8 mouse cellular contexts compared by ENCODE assay signal in genomic region chr16:15084753-15085728, GRCm38 (mm10).
DNase-seq lines count a peak whose midpoint lies in the region; ATAC-seq and TF ChIP-seq lines count a peak whose summit lies in the region.

No protein-coding gene starts in this region.

- DNase-seq in ES-E14 (ENCODE audit: low read depth, low spot score), result no peak
- DNase-seq in adrenal gland, postnatal 25 days, result peak; percentile 57
- DNase-seq in gastrocnemius, adult 18-20 months (ENCODE audit: low spot score), result peak; percentile 19
- DNase-seq in hindbrain, embryonic 14.5 days (ENCODE audit: low spot score), result peak; percentile 29
- peak; percentile 9 for DNase-seq in liver
- no peak for DNase-seq in MN1 (ENCODE audit: low spot score)
- no peak for DNase-seq in left cerebral cortex, postnatal 14 days (ENCODE audit: low spot score in 2 of 2)

- ATAC-seq in hindbrain, embryonic 14.5 days (ENCODE audit: low FRiP score), result peak; percentile 87
- peak; percentile 95 for ATAC-seq in neural tube, embryonic 12.5 days (ENCODE audit: low FRiP score, low read depth)

- intact Hi-C loops in left cerebral cortex, postnatal 14 days (cut with DNase I), result no loop called here

- H3K9ac ChIP-seq in ES-E14 (ENCODE audit: insufficient read depth, low read depth, low read length, poor library complexity, severe bottlenecking), result peak overlapping the region; percentile 74; the same call in 1 of the 2 replicates
- peak overlapping the region; percentile 65 for H3K9ac ChIP-seq in hindbrain, embryonic 14.5 days
- H3K9ac ChIP-seq in neural tube, embryonic 12.5 days, result peak overlapping the region; percentile 51; the same call in 1 of the 2 replicates

- H3K27ac ChIP-seq in ES-E14 (ENCODE audit: insufficient read depth, low read depth, low read length, poor library complexity, severe bottlenecking), result no peak overlapping the region
- H3K27ac ChIP-seq in hindbrain, embryonic 14.5 days, result no peak overlapping the region
- no peak overlapping the region for H3K27ac ChIP-seq in neural tube, embryonic 12.5 days

- no peaks in the 10 kb centered on the region for H3K36me3 ChIP-seq in ES-E14 (ENCODE audit: control insufficient read depth, insufficient read depth, low read length, poor library complexity, severe bottlenecking)
- no peaks in the 10 kb centered on the region for H3K36me3 ChIP-seq in hindbrain, embryonic 14.5 days (replicated peaks; ENCODE audit: control insufficient read depth, insufficient read depth)
- H3K36me3 ChIP-seq in neural tube, embryonic 12.5 days, result no peaks in the 10 kb centered on the region

- no peaks in the 10 kb centered on the region for H3K4me1 ChIP-seq in ES-E14 (ENCODE audit: control insufficient read depth in 2 of 2, insufficient read depth in 2 of 2, low read length in 2 of 2, poor library complexity in 1 of 2)
- peaks cover 12% of the 10 kb centered on the region; the same call in 1 of the 2 replicates for H3K4me1 ChIP-seq in hindbrain, embryonic 14.5 days (replicated peaks; ENCODE audit: control insufficient read depth, insufficient read depth, low read length)
- H3K4me1 ChIP-seq in neural tube, embryonic 12.5 days, result 0 out of 2 replicates have a peak, but pooled peaks cover 7% of the 10 kb centered on the region

- H3K27me3 ChIP-seq in hindbrain, embryonic 14.5 days (ENCODE audit: control insufficient read depth, insufficient read depth, low read length), result peaks cover 11% of the 10 kb centered on the region
- H3K27me3 ChIP-seq in neural tube, embryonic 12.5 days (replicated peaks), result peaks cover 4% of the 10 kb centered on the region; the same call in 1 of the 2 replicates

- peak overlapping the region; percentile 98 for H3K4me2 ChIP-seq in hindbrain, embryonic 14.5 days (replicated peaks)
- peak overlapping the region; percentile 89 for H3K4me2 ChIP-seq in neural tube, embryonic 12.5 days (replicated peaks)

- peak overlapping the region; percentile 45 to 73 for H3K4me3 ChIP-seq in ES-E14 (ENCODE audit: insufficient read depth in 1 of 2, low read depth in 1 of 2, low read length in 2 of 2, poor library complexity in 1 of 2, severe bottlenecking in 1 of 2)
- H3K4me3 ChIP-seq in hindbrain, embryonic 14.5 days (replicated peaks; ENCODE audit: low read length), result peak overlapping the region; percentile 52
- peak overlapping the region; percentile 45 for H3K4me3 ChIP-seq in neural tube, embryonic 12.5 days

- in situ Hi-C loops in ES-E14 (cut with MboI; ENCODE audit: low sequenced_read_pairs in 2 of 2, unreplicated experiment in 2 of 2), result no loop called here

- H3K9me3 ChIP-seq in ES-E14 (ENCODE audit: control insufficient read depth, insufficient read depth, low read depth, low read length), result no peaks in the 10 kb centered on the region
- H3K9me3 ChIP-seq in hindbrain, embryonic 14.5 days (ENCODE audit: control insufficient read depth, low read length), result no peaks in the 10 kb centered on the region
- H3K9me3 ChIP-seq in neural tube, embryonic 12.5 days, result no peaks in the 10 kb centered on the region

- WGBS in hindbrain, embryonic 14.5 days, result 2% methylated on average over 56 of the region's 56 CpGs
- WGBS in neural tube, embryonic 12.5 days, result under 1% methylated on average over 56 of the region's 56 CpGs

TF ChIP-seq in ES-E14, 5 proteins besides CTCF, POLR2A, EP300 and RAD21:
- TF ChIP-seq ZC3H11A (IDR thresholded peaks at IDR 0.05; ENCODE audit: borderline replicate concordance, low read depth, low read length), result no peak
- no peak for TF ChIP-seq HCFC1 (IDR thresholded peaks at IDR 0.05; ENCODE audit: borderline replicate concordance, insufficient read depth, low read length)
- TF ChIP-seq CHD2 (IDR thresholded peaks at IDR 0.05; ENCODE audit: low read depth, low read length), result no peak
- no peak for TF ChIP-seq ZNF384 (IDR thresholded peaks at IDR 0.05; ENCODE audit: low read depth, low read length)
- TF ChIP-seq MAFK (IDR thresholded peaks at IDR 0.05; ENCODE audit: insufficient read depth, low read depth, low read length), result no peak

Comparison
In these comparisons a context has a peak if more than half of its experiments do, and no peak if none do; other contexts are left out.
1. DNase-seq: peak in adrenal gland, postnatal 25 days (single experiment), gastrocnemius, adult 18-20 months (single experiment), hindbrain, embryonic 14.5 days (single experiment) and liver (single experiment); none in ES-E14 (single experiment), MN1 (single experiment) and left cerebral cortex, postnatal 14 days (0 of 2).
2. Peak in every context shown above with its lines, with median percentiles within 50 percentile points of each other: H3K4me3 ChIP-seq and H3K9ac ChIP-seq.